Mouse (Mus musculus) testis, adult 2 months (tissue): ENCODE data around the gene Ddo.

ENCODE experiments used
- CTCF ChIP-seq: fragments of 200-500 bp; IDR thresholded peaks from 2 replicates; pipeline ENCODE4 v1.5.1; 2012; ENCODE audit warnings: low read depth, mild to moderate bottlenecking, inconsistent platforms, low read length, moderate library complexity; ENCODE audit not compliant: control insufficient read depth, insufficient read depth, insufficient replicate concordance
- POLR2A ChIP-seq: fragments of 200-500 bp; IDR thresholded peaks from 2 replicates; pipeline ENCODE4 v1.6.1; 2012; ENCODE audit warnings: low read depth, mild to moderate bottlenecking, inconsistent platforms, low read length, moderate library complexity; ENCODE audit not compliant: control insufficient read depth

- TF ChIP-seq CTCF (no peak), POLR2A (no peak)
Observed at GRCm38 (mm10) chr10:40668640-40669039, 38.8 kb downstream of the Ddo start.
